Mouse (Mus musculus) heart, postnatal 10 days (tissue): ENCODE results near the gene Snx32. TPM values are rescaled to one million over a fixed set of nuclear protein-coding genes. Genes with fewer than 3 reads are reported as not detected.
A peak's percentile ranks its signal among the peaks of the same experiment; 100 is the strongest.

ENCODE experiments used
- DNase-seq, 2 experiments: peaks; one replicate each; pipeline ENCODE4 v3.0.0; 2021
- intact Hi-C: fragments of 180-260 bp; cut with DNase I; formaldehyde crosslinking; loops from one replicate; pipeline ENCODE4 v1.15.1; 2025
- total RNA-seq, 2 experiments: library from RNA; stranded (reverse); gene quantifications; 2 replicates each; pipeline ENCODE4 v1.2.3; 2021

Snx32 gene
- total RNA-seq, 2 experiments from 2014 or later: 6.1 to 7.7 TPM

DNA sequence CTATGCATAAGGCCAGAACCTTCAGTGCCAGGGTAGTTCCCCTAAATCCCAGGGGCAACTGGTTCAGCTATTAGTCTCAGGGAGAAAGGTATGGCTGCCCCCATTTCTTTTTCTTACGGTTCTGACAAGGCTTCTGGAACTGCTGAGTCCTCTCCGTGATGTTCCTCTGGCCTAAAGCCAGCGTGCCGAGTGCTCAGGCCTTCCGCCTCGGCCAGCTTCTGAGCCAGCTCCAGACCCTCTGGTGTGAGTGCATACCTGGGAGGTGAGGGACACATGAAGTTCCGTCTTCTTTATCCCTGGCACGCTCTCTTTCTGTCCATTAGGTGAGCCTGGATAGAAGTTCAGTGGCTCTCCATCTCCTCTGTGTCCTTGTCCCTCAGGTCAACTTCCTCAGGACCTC, 25.0 kb downstream of the Snx32 start:
- DNase-seq: peak in 1 of 2 experiments; percentile 7
- intact Hi-C loops: loop anchor here (5.0 kb wide), 1 partner anchor 118 kb away; the partner anchor contains the start of genes Banf1 and Eif1ad

- intact Hi-C loops: no loop called here
- no peak for DNase-seq
Measured at GRCm38 (mm10) chr19:5484496-5484895, 25.8 kb downstream of the Snx32 start.

DNA sequence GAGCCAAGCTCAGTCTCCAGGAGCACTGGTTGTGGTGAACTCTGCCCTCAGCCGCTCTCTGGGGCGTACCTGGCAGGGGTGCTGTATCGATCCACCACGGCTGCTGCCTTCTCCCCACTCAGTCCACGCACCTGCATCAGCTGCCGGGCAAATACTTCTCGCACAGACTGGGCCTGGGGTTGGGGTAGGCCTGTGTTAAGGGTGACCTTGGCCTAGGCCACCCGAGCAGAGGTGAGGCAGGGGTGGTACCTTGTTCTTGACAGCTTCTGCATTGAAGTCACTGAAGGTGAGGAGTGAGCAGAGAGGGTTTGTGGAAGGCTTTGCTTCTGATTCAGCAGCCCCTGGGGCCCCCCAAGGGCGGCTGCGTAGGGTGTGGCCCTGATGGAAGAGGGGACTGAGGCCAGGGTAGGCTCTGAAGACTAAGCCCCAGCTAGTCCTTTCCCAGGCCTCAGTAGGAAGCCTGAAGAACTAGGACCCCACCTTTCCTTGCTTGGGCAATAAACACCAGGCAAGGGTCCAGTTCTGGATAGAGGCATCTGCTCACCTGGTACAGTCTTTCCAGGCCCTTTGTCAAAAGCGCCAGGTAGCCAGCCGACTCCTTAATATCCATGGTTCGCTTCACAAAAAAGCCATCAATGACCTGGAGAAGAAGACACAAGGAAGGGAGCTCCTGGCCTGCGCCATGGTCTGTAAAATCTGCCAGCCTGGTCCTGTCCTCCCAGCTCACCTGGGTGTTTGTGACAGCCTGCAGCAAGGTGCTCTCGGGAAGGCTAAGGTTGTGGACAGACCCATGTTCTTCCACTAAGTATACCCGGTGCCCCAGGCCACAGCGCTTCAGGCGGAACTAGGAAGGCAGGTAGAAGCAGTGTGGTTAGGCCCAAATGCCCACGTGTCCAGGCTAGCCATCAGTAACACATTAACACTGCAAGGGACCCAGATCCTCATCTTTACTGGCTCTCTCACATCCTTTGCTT, 26.7 kb downstream of the Snx32 start:
- intact Hi-C loops: no loop called here
- no peak for DNase-seq

GRCm38 (mm10) chr19:5481398-5481797, 28.9 kb downstream of the Snx32 start:
- no peak for DNase-seq
- intact Hi-C loops: no loop called here

- DNase-seq: no peak
- intact Hi-C loops: no loop called here
Measured at GRCm38 (mm10) chr19:5480016-5480415, 30.3 kb downstream of the Snx32 start.

DNA sequence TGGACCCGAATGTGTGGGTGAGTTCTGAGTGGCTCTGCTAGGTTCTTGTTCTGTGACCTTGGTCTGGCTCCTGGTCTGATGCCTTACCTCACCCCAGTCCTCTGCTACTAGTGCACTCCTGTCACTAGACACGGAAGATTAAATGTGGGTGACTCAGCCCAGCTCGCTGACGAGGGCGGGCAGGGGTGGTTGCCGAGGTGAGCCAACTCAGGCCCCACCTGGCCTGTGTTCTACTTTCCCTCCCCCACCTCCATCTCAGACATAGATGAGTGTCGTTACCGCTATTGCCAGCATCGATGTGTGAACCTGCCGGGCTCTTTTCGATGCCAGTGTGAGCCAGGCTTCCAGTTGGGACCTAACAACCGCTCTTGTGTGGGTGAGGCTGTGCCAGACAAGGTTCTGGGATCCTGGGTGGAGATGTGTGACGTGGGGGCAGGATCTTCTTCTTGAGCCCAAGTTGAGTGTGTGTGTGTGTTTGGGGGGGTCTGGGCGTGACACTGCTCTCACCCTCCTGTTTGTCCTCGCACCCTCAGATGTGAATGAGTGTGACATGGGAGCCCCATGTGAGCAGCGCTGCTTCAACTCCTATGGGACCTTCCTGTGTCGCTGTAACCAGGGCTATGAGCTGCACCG, 32.6 kb downstream of the Snx32 start:
- no peak for DNase-seq
- intact Hi-C loops: no loop called here

- DNase-seq: no peak
- intact Hi-C loops: no loop called here
Measured at GRCm38 (mm10) chr19:5477004-5477667, 33.2 kb downstream of the Snx32 start.

GRCm38 (mm10) chr19:5475069-5475714, 35.1 kb downstream of the Snx32 start:
- peak; percentile 28 to 46 for DNase-seq
- intact Hi-C loops: no loop called here

DNA sequence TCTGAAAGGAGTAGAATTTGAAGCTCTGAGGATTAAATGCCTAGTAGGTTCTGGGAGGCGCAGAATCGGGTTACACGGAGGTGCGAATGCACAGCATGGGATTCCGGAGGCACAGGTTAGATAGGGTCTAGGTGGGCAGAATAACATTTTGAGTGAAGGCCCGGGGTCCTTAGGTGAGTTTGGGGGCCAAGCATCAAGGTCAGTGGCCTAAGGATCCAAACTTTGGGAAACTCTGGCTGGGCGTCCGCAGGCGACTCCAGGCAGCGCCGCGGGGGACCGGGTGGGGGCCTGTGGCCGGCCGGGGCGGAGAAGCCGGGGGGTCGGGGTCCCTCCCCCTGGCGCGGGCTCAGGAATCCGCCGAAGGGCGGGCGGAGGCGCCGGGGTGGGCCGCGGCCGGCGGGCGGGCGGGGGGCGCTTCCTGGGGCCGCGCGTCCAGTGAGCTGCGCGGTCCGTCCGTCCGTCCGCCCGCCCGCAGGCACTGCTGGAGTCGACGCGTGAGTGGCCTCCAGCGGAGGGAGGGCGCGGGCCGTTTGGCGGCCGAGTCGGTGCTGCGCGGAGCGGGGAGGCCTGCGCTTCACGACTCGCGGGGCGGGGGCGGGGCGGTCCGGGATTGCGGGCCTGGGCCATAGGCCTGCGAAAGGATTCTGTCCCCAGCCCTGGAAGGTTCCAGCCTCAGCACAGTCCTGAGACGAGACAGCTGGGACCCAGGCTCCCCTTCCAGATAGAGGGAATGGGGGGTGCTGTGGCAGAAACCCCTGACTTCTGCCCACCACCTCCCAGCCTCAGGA, 35.9 kb downstream of the Snx32 start:
- peak; percentile 64 for DNase-seq
- intact Hi-C loops: no loop called here

DNA sequence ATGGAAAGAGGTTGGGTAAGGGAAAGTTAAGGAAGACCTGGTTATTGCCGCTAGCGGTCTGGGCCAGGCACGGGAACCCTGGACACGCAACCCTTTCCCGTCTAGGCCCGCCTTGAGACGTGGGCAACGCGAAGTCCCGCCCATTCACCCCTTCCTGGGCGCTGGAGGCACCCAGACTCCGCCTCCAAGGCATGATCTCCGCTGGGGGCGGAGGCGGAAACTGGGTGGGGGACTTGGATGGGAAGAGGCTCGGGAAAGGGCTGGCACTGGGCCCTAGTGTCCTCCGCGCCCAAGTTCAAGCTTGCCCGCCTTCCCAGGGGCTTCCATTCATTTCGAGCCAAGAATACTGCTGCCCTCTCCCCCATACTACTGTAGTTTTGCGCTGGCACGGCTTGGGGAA, 36.6 kb downstream of the Snx32 start, which contains the start of gene Efemp2:
Efemp2 (plus strand) TSS at position 235 of the 400 bp plus-strand sequence.
- intact Hi-C loops: no loop called here
- DNase-seq: peak; percentile 82 to 88

DNA sequence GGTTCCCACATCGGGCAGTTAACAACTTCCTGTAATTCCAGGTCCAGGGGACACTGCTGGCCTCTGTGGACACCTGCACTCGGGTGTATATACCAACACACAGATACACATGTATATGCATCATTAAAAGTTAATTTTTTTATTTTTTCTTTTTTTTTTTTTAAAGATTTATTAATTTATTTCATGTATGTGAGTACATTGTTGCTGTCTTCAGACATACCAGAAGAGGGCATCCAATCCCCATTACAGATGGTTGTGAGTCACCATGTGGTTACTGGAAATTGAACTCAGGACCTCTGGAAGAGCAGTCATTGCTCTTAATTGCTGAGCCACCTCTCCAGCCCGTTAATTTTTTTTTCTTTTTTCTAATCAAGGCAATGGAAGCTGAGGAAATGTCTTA, 37.5 kb downstream of the Snx32 start:
- intact Hi-C loops: no loop called here
- no peak for DNase-seq

DNA sequence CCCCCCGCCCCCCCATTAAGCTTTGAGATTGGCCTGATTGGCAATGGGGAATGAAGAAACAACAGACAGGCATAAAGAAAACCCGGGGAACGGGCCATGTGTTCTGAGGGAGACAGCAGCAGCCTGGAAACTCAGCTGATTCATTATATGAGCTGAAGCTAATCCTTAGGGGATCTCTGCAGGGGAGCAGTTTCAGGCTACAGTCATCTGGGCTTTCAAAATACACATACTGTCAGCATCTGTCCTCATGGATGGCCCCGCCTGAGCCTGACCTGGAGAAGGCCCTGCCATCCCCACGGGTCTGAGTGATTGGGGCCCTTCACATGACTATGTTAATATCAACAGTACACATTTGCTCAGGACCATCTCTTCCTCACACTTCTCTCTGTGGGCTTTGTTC, 38.5 kb downstream of the Snx32 start:
- DNase-seq: no peak
- intact Hi-C loops: no loop called here

DNA sequence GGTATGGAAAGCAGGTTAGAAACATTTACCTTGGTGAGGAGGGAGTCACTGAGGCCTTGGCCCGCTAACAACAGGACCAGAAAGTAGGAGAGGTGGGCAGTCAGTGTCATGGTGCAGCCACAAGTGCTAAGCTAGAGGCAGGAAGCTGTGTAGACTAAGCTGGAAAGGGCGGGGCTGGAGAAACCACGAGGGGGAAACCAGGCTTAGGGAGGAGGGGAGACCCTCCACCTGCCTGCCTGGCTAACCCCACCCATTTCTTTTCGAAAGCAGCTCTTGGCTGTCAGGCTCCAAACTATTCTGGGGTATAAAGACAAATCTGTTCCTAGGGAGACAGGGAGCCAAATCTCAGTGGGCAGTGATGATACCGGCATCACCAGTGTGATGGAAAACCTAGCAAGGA, 42.0 kb downstream of the Snx32 start, which contains the start of gene Ctsw:
Ctsw (minus strand) TSS at position 134 of the 400 bp plus-strand sequence.
- DNase-seq: no peak
- intact Hi-C loops: no loop called here

- intact Hi-C loops: no loop called here
- DNase-seq: no peak
Measured at GRCm38 (mm10) chr19:5466916-5467500, 43.3 kb downstream of the Snx32 start.

DNA sequence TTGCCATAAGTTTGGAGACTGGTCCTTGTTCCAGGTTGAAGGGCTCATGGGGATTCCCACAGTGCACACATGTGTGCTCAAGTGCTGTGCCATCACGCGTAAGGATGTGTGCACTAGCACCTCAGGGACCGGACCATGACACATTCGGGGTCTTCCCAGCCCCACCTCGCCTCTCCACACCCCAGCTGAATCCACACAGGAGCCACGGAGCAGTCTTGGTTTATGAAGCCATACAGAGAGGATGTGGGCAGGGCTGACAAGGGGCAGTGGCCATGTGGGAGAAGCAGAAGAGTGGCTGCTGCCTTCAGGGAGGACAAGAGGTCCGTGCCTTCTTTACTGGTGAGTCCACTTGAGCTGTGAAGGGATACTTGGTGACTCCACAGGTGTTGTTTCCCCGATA, 45.3 kb downstream of the Snx32 start:
- DNase-seq: no peak
- intact Hi-C loops: loop anchor here (2.0 kb wide), 1 partner anchor 22 kb away; no protein-coding TSS in a partner anchor

DNA sequence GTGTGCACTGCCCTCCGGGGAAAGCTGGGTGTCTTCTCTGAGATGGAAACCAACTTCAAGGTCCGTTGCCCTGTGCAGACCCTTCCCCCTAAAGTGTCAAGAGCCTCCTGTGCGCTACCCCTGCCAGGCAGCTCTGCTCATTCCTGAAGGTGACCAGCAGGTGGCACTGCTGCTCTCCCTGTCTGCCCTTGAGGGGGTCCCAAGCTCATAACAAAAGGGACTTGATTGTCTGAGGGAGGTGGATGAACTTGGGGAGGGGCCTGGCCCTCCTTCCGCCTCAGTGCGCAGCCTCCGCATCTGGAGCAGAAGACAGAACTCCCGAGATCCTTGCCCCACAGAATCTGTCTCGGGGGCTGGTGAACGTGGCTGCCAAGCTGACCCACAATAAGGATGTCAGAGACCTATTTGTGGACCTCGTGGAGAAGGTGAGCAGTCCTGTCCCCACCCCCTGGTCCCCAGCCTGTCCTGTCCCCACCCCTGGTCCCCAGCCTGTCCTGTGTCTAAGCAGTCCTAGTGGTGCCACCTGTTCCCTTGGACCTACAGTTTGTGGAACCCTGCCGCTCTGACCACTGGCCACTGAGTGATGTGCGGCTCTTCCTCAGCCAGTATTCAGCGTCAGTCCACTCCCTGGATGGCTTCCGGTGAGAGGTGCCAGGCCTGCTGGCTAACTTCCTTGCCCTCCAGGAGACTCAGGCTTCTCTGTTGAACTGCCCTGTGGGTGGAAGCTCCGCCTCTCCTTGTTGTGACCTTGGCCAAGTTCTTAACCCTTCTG, 46.4 kb downstream of the Snx32 start:
- DNase-seq: peak; percentile 71 to 73
- intact Hi-C loops: loop anchor here (2.0 kb wide), 1 partner anchor 23 kb away; no protein-coding TSS in a partner anchor

- no peak for DNase-seq
- intact Hi-C loops: no loop called here
Measured at GRCm38 (mm10) chr19:5463212-5463611, 47.1 kb downstream of the Snx32 start.

DNA sequence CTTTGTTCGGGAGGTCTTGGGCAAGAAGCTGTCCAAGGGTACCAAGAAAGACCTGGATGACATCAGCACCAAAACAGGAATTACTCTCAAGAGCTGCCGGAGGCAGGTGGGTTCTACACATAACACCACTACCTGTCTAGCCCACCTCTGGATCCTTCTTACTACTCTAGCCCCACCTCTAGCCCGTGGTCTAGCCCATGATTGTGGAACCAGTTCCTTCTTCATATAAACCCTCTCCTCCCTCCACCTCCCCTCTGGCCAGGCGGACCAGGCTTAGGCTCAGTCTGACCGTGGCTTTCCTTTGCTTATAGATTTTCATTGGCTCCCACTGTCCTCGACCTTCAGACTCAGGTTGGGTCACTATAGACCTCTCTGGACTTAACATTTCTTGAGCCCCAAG, 48.9 kb downstream of the Snx32 start:
- intact Hi-C loops: no loop called here
- no peak for DNase-seq
